10 mouse cellular contexts compared by ENCODE assay signal in the genomic region with DNA sequence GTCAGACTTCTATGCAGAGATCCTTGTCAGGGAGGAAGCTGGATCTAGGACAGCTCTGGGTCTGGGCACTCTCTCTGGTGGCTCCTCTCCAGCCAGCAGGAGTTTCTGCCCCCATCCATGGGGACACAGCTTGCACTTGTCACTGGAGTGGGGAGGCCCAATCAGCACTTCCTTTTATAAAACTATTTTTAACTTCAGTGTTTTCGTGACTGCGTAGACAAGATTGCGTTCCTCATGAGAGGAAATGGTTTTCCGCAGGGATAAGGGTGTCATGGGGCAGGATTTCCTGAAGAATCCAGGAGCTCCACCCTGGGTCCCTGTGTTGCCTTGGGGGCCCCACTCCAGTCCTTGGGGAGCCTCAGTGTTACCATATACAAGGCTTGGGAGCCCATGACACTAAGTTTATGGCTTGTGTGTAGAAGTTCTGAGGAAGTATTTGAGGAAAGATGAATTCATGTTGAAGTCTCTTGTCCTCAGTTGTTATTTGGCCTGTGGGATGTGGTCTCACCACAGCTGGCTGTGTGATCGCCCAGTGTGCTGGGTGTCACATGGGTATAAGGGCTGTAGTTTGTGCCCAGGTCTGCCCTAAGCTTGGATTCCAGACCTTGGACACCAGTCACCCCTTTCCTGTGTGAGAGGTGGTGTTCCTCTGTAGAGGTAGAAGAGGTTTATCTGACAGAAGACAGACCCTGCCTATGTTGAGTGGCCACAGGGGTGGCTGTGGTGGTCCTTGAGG. TPM values are rescaled to one million over a fixed set of nuclear protein-coding genes. Genes with fewer than 3 reads are reported as not detected.
A peak's percentile ranks its signal among the peaks of the same experiment; 100 is the strongest.
DNase-seq lines count a peak whose midpoint lies in the region; ATAC-seq and TF ChIP-seq lines count a peak whose summit lies in the region.
"Had no signal": no experiment of that assay in that cellular context is flagged by ENCODE, and none has a peak within 500 bp of the region (broad histone marks: within the 10 kb centered on the region; RNA-seq: fewer than 3 reads in every experiment).

No protein-coding gene starts in this region.

- WGBS in midbrain, embryonic 11.5 days: 87% methylated on average over 5 of the region's 5 CpGs
- 92% methylated on average over 5 of the region's 5 CpGs for WGBS in midbrain, embryonic 14.5 days
- 29% methylated on average over 5 of the region's 5 CpGs for WGBS in liver, embryonic 14.5 days (ENCODE audit: insufficient replicate concordance)
- 61% methylated on average over 5 of the region's 5 CpGs for WGBS in stomach, embryonic 16.5 days

- H3K4me2 ChIP-seq in midbrain, embryonic 11.5 days: no peak overlapping the region
- H3K4me2 ChIP-seq in midbrain, embryonic 14.5 days (ENCODE audit: low read length): no peak overlapping the region
- no peak overlapping the region for H3K4me2 ChIP-seq in liver, embryonic 14.5 days (ENCODE audit: low read depth)
- no peak overlapping the region for H3K4me2 ChIP-seq in stomach, embryonic 16.5 days (ENCODE audit: low read depth, low read length)
- H3K4me2 ChIP-seq: limb, embryonic 15.5 days had no signal

- peak; percentile 14 for DNase-seq in midbrain, embryonic 11.5 days (ENCODE audit: low spot score, missing footprints)
- no peak for DNase-seq in midbrain, embryonic 14.5 days
- peak; percentile 75 for DNase-seq in heart, postnatal 4 days
- DNase-seq in liver, embryonic 14.5 days (ENCODE audit: low read depth in 3 of 3, low spot score in 3 of 3): no peak
- DNase-seq in thymus, adult 18-20 months: no peak
- no peak for DNase-seq in layer of hippocampus, adult 8-10 months (ENCODE audit: low spot score in 2 of 2)
- DNase-seq in frontal cortex, postnatal 14 days (ENCODE audit: low spot score in 2 of 2): no peak
- DNase-seq: cerebellum, adult 11-12 months had no signal

- no peak overlapping the region for H3K4me3 ChIP-seq in midbrain, embryonic 11.5 days (ENCODE audit: low read depth, low read length)
- H3K4me3 ChIP-seq in midbrain, embryonic 14.5 days (replicated peaks; ENCODE audit: low read depth, low read length): no peak overlapping the region
- H3K4me3 ChIP-seq in liver, embryonic 14.5 days (ENCODE audit: insufficient read depth in 1 of 2, low read depth in 2 of 2, low read length in 2 of 2): no peak overlapping the region
- no peak overlapping the region for H3K4me3 ChIP-seq in stomach, embryonic 16.5 days (replicated peaks; ENCODE audit: low read length)
- H3K4me3 ChIP-seq: limb, embryonic 15.5 days had no signal

- no peak overlapping the region; the same call in 1 of the 2 replicates for H3K27ac ChIP-seq in midbrain, embryonic 11.5 days (ENCODE audit: low read depth, low read length)
- no peak overlapping the region for H3K27ac ChIP-seq in midbrain, embryonic 14.5 days (replicated peaks; ENCODE audit: low read depth, low read length)
- no peak overlapping the region for H3K27ac ChIP-seq in liver, embryonic 14.5 days
- 0 out of 2 replicates have a peak overlapping the region, but pooled peaks have one; percentile 18 for H3K27ac ChIP-seq in stomach, embryonic 16.5 days (ENCODE audit: low read length)
- H3K27ac ChIP-seq: limb, embryonic 15.5 days had no signal

- no peak overlapping the region for H3K9ac ChIP-seq in midbrain, embryonic 11.5 days (ENCODE audit: low read length)
- no peak overlapping the region for H3K9ac ChIP-seq in midbrain, embryonic 14.5 days (replicated peaks; ENCODE audit: low read length)
- no peak overlapping the region for H3K9ac ChIP-seq in liver, embryonic 14.5 days (replicated peaks)
- H3K9ac ChIP-seq in stomach, embryonic 16.5 days (ENCODE audit: low read length): no peak overlapping the region
- H3K9ac ChIP-seq: limb, embryonic 15.5 days had no signal

- no peak for TF ChIP-seq CTCF in liver, embryonic 14.5 days (IDR thresholded peaks at IDR 0.05; ENCODE audit: low read depth)

- no peaks in the 10 kb centered on the region for H3K9me3 ChIP-seq in midbrain, embryonic 11.5 days (ENCODE audit: control insufficient read depth, low read length)
- 0 out of 2 replicates have a peak, but pooled peaks cover 2% of the 10 kb centered on the region for H3K9me3 ChIP-seq in midbrain, embryonic 14.5 days (ENCODE audit: control insufficient read depth, low read length)
- no peaks in the 10 kb centered on the region for H3K9me3 ChIP-seq in liver, embryonic 14.5 days (ENCODE audit: control insufficient read depth, low read length)
- no peaks in the 10 kb centered on the region for H3K9me3 ChIP-seq in stomach, embryonic 16.5 days (replicated peaks; ENCODE audit: control insufficient read depth, low read length)
- H3K9me3 ChIP-seq: limb, embryonic 15.5 days had no signal

- TF ChIP-seq EP300 in liver, embryonic 14.5 days (IDR thresholded peaks at IDR 0.05; ENCODE audit: low read depth): no peak

- H3K36me3 ChIP-seq in midbrain, embryonic 11.5 days (ENCODE audit: control insufficient read depth, insufficient read depth, low read length): no peaks in the 10 kb centered on the region
- H3K36me3 ChIP-seq in midbrain, embryonic 14.5 days (ENCODE audit: control insufficient read depth, insufficient read depth, low read length): no peaks in the 10 kb centered on the region
- no peaks in the 10 kb centered on the region for H3K36me3 ChIP-seq in liver, embryonic 14.5 days (replicated peaks; ENCODE audit: control insufficient read depth, insufficient read depth, low read depth)
- H3K36me3 ChIP-seq in stomach, embryonic 16.5 days (ENCODE audit: control insufficient read depth, insufficient read depth, low read length): no peaks in the 10 kb centered on the region
- H3K36me3 ChIP-seq: limb, embryonic 15.5 days had no signal

- ATAC-seq in midbrain, embryonic 11.5 days (ENCODE audit: low FRiP score): no peak
- ATAC-seq in midbrain, embryonic 14.5 days (ENCODE audit: low FRiP score, low TSS enrichment): no peak
- peak; percentile 63; the same call in 1 of the 2 replicates for ATAC-seq in liver, embryonic 14.5 days (ENCODE audit: insufficient read depth)
- no peak for ATAC-seq in stomach, embryonic 16.5 days (ENCODE audit: insufficient read depth, low FRiP score)

- peaks cover 8% of the 10 kb centered on the region; the same call in 1 of the 2 replicates for H3K4me1 ChIP-seq in midbrain, embryonic 11.5 days (ENCODE audit: control insufficient read depth, insufficient read depth, low read length)
- 0 out of 2 replicates have a peak, but pooled peaks cover 3% of the 10 kb centered on the region for H3K4me1 ChIP-seq in midbrain, embryonic 14.5 days (ENCODE audit: control insufficient read depth, insufficient read depth, low read length)
- H3K4me1 ChIP-seq in liver, embryonic 14.5 days (replicated peaks; ENCODE audit: control insufficient read depth in 2 of 2, insufficient read depth in 2 of 2, low read length in 1 of 2): peaks cover 0 to 3% of the 10 kb centered on the region in 2 experiments; a peak in 1 of 4 replicates
- H3K4me1 ChIP-seq in stomach, embryonic 16.5 days (ENCODE audit: control insufficient read depth, insufficient read depth, low read length): peaks cover 18% of the 10 kb centered on the region; the same call in 1 of the 2 replicates

- H3K27me3 ChIP-seq in midbrain, embryonic 11.5 days (ENCODE audit: control insufficient read depth, insufficient read depth, low read length): no peaks in the 10 kb centered on the region; the same call in 1 of the 2 replicates
- no peaks in the 10 kb centered on the region for H3K27me3 ChIP-seq in midbrain, embryonic 14.5 days (ENCODE audit: control insufficient read depth, insufficient read depth, low read length)
- no peaks in the 10 kb centered on the region for H3K27me3 ChIP-seq in liver, embryonic 14.5 days (ENCODE audit: control insufficient read depth, insufficient read depth, low read length)
- H3K27me3 ChIP-seq in stomach, embryonic 16.5 days (ENCODE audit: control insufficient read depth, insufficient read depth, low read length): no peaks in the 10 kb centered on the region
- H3K27me3 ChIP-seq: limb, embryonic 15.5 days had no signal

RNA-seq across cellular contexts. Expression of a gene that starts 45.4 kb away (rescaled TPM):
- polyA plus RNA-seq in midbrain, embryonic 11.5 days (2014; fragmentation: Nextera tagmentation; extraction: Ambion mirVana): 23.2 and 25.2 TPM in 2 replicates
- 21.0 and 23.0 TPM in 2 replicates for polyA plus RNA-seq in midbrain, embryonic 14.5 days (2014; fragmentation: Nextera tagmentation; extraction: Ambion mirVana)
- total RNA-seq in heart, postnatal 4 days (2021): 100 to 1,000 TPM; 183 to 186 TPM
- polyA plus RNA-seq in liver, embryonic 14.5 days (2012; rRNA removed): 1.8 and 2.4 TPM in 2 replicates
- polyA plus RNA-seq in liver, embryonic 14.5 days (2014; fragmentation: Nextera tagmentation; extraction: Ambion mirVana): 3.5 and 5.0 TPM in 2 replicates
- 20.0 and 21.3 TPM in 2 replicates for polyA plus RNA-seq in stomach, embryonic 16.5 days (2015; fragmentation: Nextera tagmentation; extraction: Ambion mirVana)
- total RNA-seq in layer of hippocampus, adult 8-10 months (2022): 10 to 100 TPM; 38.2 to 46.4 (median 39.6) TPM

Comparison
In these comparisons a context has a peak if more than half of its experiments do, and no peak if none do; other contexts are left out.
1. DNase-seq: peak in midbrain, embryonic 11.5 days (single experiment) and heart, postnatal 4 days (single experiment); none in midbrain, embryonic 14.5 days (single experiment), liver, embryonic 14.5 days (0 of 3), thymus, adult 18-20 months (0 of 2), layer of hippocampus, adult 8-10 months (0 of 2) and frontal cortex, postnatal 14 days (0 of 2).